Comparison of ENCODE assay signal across 8 mouse cellular contexts in the genomic region with DNA sequence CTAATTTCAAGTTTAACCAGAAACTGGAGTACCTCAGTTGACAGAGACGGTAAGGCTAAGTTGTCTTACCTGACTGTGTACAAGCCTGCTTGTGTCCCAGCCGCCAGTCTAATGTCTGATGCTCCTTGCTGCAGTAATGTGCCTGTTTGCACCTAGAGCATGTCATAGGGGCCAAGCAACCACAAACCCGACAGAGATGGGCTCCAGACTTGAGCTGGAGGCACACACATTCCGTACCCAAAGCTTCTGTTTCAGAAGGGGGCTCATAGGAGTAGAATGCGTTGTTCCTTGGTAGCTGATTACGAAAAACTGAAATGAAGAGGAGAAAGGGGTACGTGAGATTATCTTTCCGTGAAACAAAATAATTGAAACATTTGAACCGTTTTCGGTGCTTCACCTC. TPM values are rescaled to one million over a fixed set of nuclear protein-coding genes. Genes with fewer than 3 reads are reported as not detected.
DNase-seq lines count a peak whose midpoint lies in the region; ATAC-seq and TF ChIP-seq lines count a peak whose summit lies in the region.

No protein-coding gene starts in this region.

- no peak for DNase-seq in kidney, postnatal 10 days
- peak; percentile 19 for DNase-seq in brain, embryonic 14.5 days (ENCODE audit: low read depth)
- DNase-seq in testis, postnatal 14 days (ENCODE audit: low spot score): no peak
- no peak for DNase-seq in gastrocnemius, postnatal 10 days
- DNase-seq in layer of hippocampus, postnatal 25 days (ENCODE audit: extremely low spot score in 1 of 2, low spot score in 1 of 2): no peak

- H3K9me3 ChIP-seq in kidney, embryonic 16.5 days (ENCODE audit: low read length): no peaks in the 10 kb centered on the region
- no peaks in the 10 kb centered on the region for H3K9me3 ChIP-seq in hindbrain, embryonic 13.5 days
- H3K9me3 ChIP-seq in midbrain, embryonic 13.5 days: no peaks in the 10 kb centered on the region

- no peak for TF ChIP-seq CTCF in brain, embryonic 14.5 days (IDR thresholded peaks at IDR 0.05; ENCODE audit: borderline replicate concordance, extremely low read depth, insufficient read depth, insufficient read length)

- H3K27me3 ChIP-seq in kidney, embryonic 16.5 days (ENCODE audit: insufficient read depth, low read length): no peaks in the 10 kb centered on the region
- H3K27me3 ChIP-seq in hindbrain, embryonic 13.5 days: no peaks in the 10 kb centered on the region
- no peaks in the 10 kb centered on the region for H3K27me3 ChIP-seq in midbrain, embryonic 13.5 days

- peaks cover 7% of the 10 kb centered on the region; the same call in 1 of the 2 replicates for H3K4me1 ChIP-seq in kidney, embryonic 16.5 days (ENCODE audit: insufficient read depth, low read length)
- peaks cover 18% of the 10 kb centered on the region for H3K4me1 ChIP-seq in hindbrain, embryonic 13.5 days (replicated peaks)
- peaks cover 26% of the 10 kb centered on the region for H3K4me1 ChIP-seq in midbrain, embryonic 13.5 days (replicated peaks)

- no peak for TF ChIP-seq POLR2A in brain, embryonic 14.5 days (IDR thresholded peaks at IDR 0.05; ENCODE audit: borderline replicate concordance, extremely low read depth, insufficient read depth, insufficient read length, poor library complexity, severe bottlenecking)

- peak overlapping the region; percentile 75 for H3K4me2 ChIP-seq in kidney, embryonic 16.5 days (replicated peaks; ENCODE audit: low read depth, low read length)
- H3K4me2 ChIP-seq in hindbrain, embryonic 13.5 days: peak overlapping the region; percentile 74
- peak overlapping the region; percentile 62 for H3K4me2 ChIP-seq in midbrain, embryonic 13.5 days (replicated peaks)

- peak overlapping the region; percentile 84 for H3K9ac ChIP-seq in kidney, embryonic 16.5 days (replicated peaks; ENCODE audit: low read length)
- peak overlapping the region; percentile 88 for H3K9ac ChIP-seq in hindbrain, embryonic 13.5 days
- peak overlapping the region; percentile 94 for H3K9ac ChIP-seq in midbrain, embryonic 13.5 days (replicated peaks)

- WGBS in kidney, embryonic 16.5 days: 13% methylated on average over 10 of the region's 10 CpGs
- WGBS in hindbrain, embryonic 13.5 days: 16% methylated on average over 10 of the region's 10 CpGs
- WGBS in midbrain, embryonic 13.5 days: 14% methylated on average over 10 of the region's 10 CpGs

- H3K4me3 ChIP-seq in kidney, embryonic 16.5 days (ENCODE audit: low read length): peak overlapping the region; percentile 79
- peak overlapping the region; percentile 88 for H3K4me3 ChIP-seq in hindbrain, embryonic 13.5 days
- H3K4me3 ChIP-seq in midbrain, embryonic 13.5 days (replicated peaks): peak overlapping the region; percentile 88

- no peak overlapping the region; the same call in 1 of the 2 replicates for H3K27ac ChIP-seq in kidney, embryonic 16.5 days (ENCODE audit: low read length)
- H3K27ac ChIP-seq in hindbrain, embryonic 13.5 days: peak overlapping the region; percentile 80; the same call in 1 of the 2 replicates
- no peak overlapping the region for H3K27ac ChIP-seq in midbrain, embryonic 13.5 days

- no peak for ATAC-seq in kidney, embryonic 16.5 days (ENCODE audit: low FRiP score, low TSS enrichment)
- no peak for ATAC-seq in hindbrain, embryonic 13.5 days (ENCODE audit: low FRiP score)
- no peak for ATAC-seq in midbrain, embryonic 13.5 days

- peaks cover 25% of the 10 kb centered on the region for H3K36me3 ChIP-seq in kidney, embryonic 16.5 days (ENCODE audit: insufficient read depth, low read length)
- H3K36me3 ChIP-seq in hindbrain, embryonic 13.5 days: peaks cover 38% of the 10 kb centered on the region
- H3K36me3 ChIP-seq in midbrain, embryonic 13.5 days: peaks cover 36% of the 10 kb centered on the region

RNA-seq across cellular contexts. Expression of a gene that starts 0.8 kb away (rescaled TPM):
- polyA plus RNA-seq in kidney, embryonic 16.5 days (2015; fragmentation: Nextera tagmentation; extraction: Ambion mirVana): 44.5 and 45.4 TPM in 2 replicates
- 35.0 and 43.8 TPM in 2 replicates for polyA plus RNA-seq in brain, embryonic 14.5 days (2012; rRNA removed)
- polyA plus RNA-seq in hindbrain, embryonic 13.5 days (2015; fragmentation: Nextera tagmentation; extraction: Ambion mirVana): 70.9 and 76.3 TPM in 2 replicates
- 67.4 and 72.2 TPM in 2 replicates for polyA plus RNA-seq in midbrain, embryonic 13.5 days (2015; fragmentation: Nextera tagmentation; extraction: Ambion mirVana)
- 10 to 100 TPM; 14.5 to 16.9 TPM for total RNA-seq in gastrocnemius, postnatal 10 days (2021)
- 10 to 100 TPM; 19.9 to 20.0 TPM for total RNA-seq in layer of hippocampus, postnatal 25 days (2021)

RNA-seq across cellular contexts. Expression of a gene that starts 26.6 kb away (rescaled TPM):
- polyA plus RNA-seq in kidney, embryonic 16.5 days (2015; fragmentation: Nextera tagmentation; extraction: Ambion mirVana): 52.5 and 58.1 TPM in 2 replicates
- polyA plus RNA-seq in brain, embryonic 14.5 days (2012; rRNA removed): 83.0 and 101 TPM in 2 replicates
- 57.3 and 62.7 TPM in 2 replicates for polyA plus RNA-seq in hindbrain, embryonic 13.5 days (2015; fragmentation: Nextera tagmentation; extraction: Ambion mirVana)
- 70.6 and 74.9 TPM in 2 replicates for polyA plus RNA-seq in midbrain, embryonic 13.5 days (2015; fragmentation: Nextera tagmentation; extraction: Ambion mirVana)
- 10 to 100 TPM in 1 of 2 experiments, 1 to 10 TPM in 1; 10.0 to 11.6 TPM for total RNA-seq in gastrocnemius, postnatal 10 days (2021)
- total RNA-seq in layer of hippocampus, postnatal 25 days (2021): 10 to 100 TPM; 28.5 to 32.7 TPM

RNA-seq across cellular contexts. Expression of a gene that starts 26.8 kb away (rescaled TPM):
- 258 and 270 TPM in 2 replicates for polyA plus RNA-seq in kidney, embryonic 16.5 days (2015; fragmentation: Nextera tagmentation; extraction: Ambion mirVana)
- polyA plus RNA-seq in brain, embryonic 14.5 days (2012; rRNA removed): 162 and 194 TPM in 2 replicates
- 264 and 265 TPM in 2 replicates for polyA plus RNA-seq in hindbrain, embryonic 13.5 days (2015; fragmentation: Nextera tagmentation; extraction: Ambion mirVana)
- polyA plus RNA-seq in midbrain, embryonic 13.5 days (2015; fragmentation: Nextera tagmentation; extraction: Ambion mirVana): 265 and 267 TPM in 2 replicates
- 100 to 1,000 TPM; 136 to 143 TPM for total RNA-seq in gastrocnemius, postnatal 10 days (2021)
- 100 to 1,000 TPM; 119 to 138 TPM for total RNA-seq in layer of hippocampus, postnatal 25 days (2021)

RNA-seq across cellular contexts. Expression of a gene that starts 37.9 kb away (rescaled TPM):
- 2.1 and 2.7 TPM in 2 replicates for polyA plus RNA-seq in kidney, embryonic 16.5 days (2015; fragmentation: Nextera tagmentation; extraction: Ambion mirVana)
- polyA plus RNA-seq in brain, embryonic 14.5 days (2012; rRNA removed): 2.6 and 3.3 TPM in 2 replicates
- 2.6 and 3.3 TPM in 2 replicates for polyA plus RNA-seq in hindbrain, embryonic 13.5 days (2015; fragmentation: Nextera tagmentation; extraction: Ambion mirVana)
- polyA plus RNA-seq in midbrain, embryonic 13.5 days (2015; fragmentation: Nextera tagmentation; extraction: Ambion mirVana): 3.0 and 3.6 TPM in 2 replicates
- total RNA-seq in gastrocnemius, postnatal 10 days (2021): 1 to 10 TPM; 2.4 to 6.9 TPM
- 1 to 10 TPM; 2.5 to 4.2 TPM for total RNA-seq in layer of hippocampus, postnatal 25 days (2021)
